In genomic region chr19:40343018-40343417, GRCm38 (mm10) we compare ENCODE assay signal across 8 mouse cellular contexts.
DNase-seq lines count a peak whose midpoint lies in the region; ATAC-seq lines count a peak whose summit lies in the region.

No protein-coding gene starts in this region.

- 7% methylated on average over 5 of the region's 5 CpGs for WGBS in embryonic facial prominence, embryonic 12.5 days
- 14% methylated on average over 5 of the region's 5 CpGs for WGBS in heart, embryonic 16.5 days
- WGBS in large intestine, adult 2 months: 11% methylated on average over 5 of the region's 5 CpGs
- WGBS in neural tube, embryonic 15.5 days: 8% methylated on average over 5 of the region's 5 CpGs

- no peaks in the 10 kb centered on the region for H3K36me3 ChIP-seq in embryonic facial prominence, embryonic 12.5 days
- peaks cover 19% of the 10 kb centered on the region for H3K36me3 ChIP-seq in heart, embryonic 16.5 days (ENCODE audit: control insufficient read depth, insufficient read depth)
- peaks cover 17% of the 10 kb centered on the region for H3K36me3 ChIP-seq in neural tube, embryonic 15.5 days

- peak; percentile 62 for DNase-seq in CD4-positive helper T cell, adult 2 months (ENCODE audit: low read depth, low spot score)
- DNase-seq in adrenal gland, postnatal 36 days: peak; percentile 85 to 88
- DNase-seq in large intestine, adult 2 months (ENCODE audit: low read depth, low spot score): peak; percentile 75
- peak; percentile 72 to 79 for DNase-seq in lung, adult 18-20 months
- DNase-seq in testis, postnatal 10 days (ENCODE audit: low spot score): peak; percentile 92

- no peak overlapping the region for H3K4me3 ChIP-seq in embryonic facial prominence, embryonic 12.5 days
- H3K4me3 ChIP-seq in heart, embryonic 16.5 days (ENCODE audit: low read length): no peak overlapping the region
- no peak overlapping the region for H3K4me3 ChIP-seq in neural tube, embryonic 15.5 days (replicated peaks)

- H3K27ac ChIP-seq in embryonic facial prominence, embryonic 12.5 days: no peak overlapping the region
- no peak overlapping the region for H3K27ac ChIP-seq in heart, embryonic 16.5 days (ENCODE audit: low read length)
- no peak overlapping the region for H3K27ac ChIP-seq in neural tube, embryonic 15.5 days (replicated peaks)

- H3K4me1 ChIP-seq in embryonic facial prominence, embryonic 12.5 days: no peaks in the 10 kb centered on the region; the same call in 1 of the 2 replicates
- peaks cover 31% of the 10 kb centered on the region for H3K4me1 ChIP-seq in heart, embryonic 16.5 days (ENCODE audit: control insufficient read depth, insufficient read depth, low read length)
- H3K4me1 ChIP-seq in neural tube, embryonic 15.5 days: peaks cover 12% of the 10 kb centered on the region

- no peaks in the 10 kb centered on the region for H3K9me3 ChIP-seq in embryonic facial prominence, embryonic 12.5 days
- H3K9me3 ChIP-seq in heart, embryonic 16.5 days (replicated peaks; ENCODE audit: control insufficient read depth, low read length): no peaks in the 10 kb centered on the region
- no peaks in the 10 kb centered on the region for H3K9me3 ChIP-seq in neural tube, embryonic 15.5 days (replicated peaks)

- no peaks in the 10 kb centered on the region for H3K27me3 ChIP-seq in embryonic facial prominence, embryonic 12.5 days
- H3K27me3 ChIP-seq in heart, embryonic 16.5 days (ENCODE audit: control insufficient read depth, insufficient read depth, low read length): no peaks in the 10 kb centered on the region
- H3K27me3 ChIP-seq in neural tube, embryonic 15.5 days (replicated peaks): no peaks in the 10 kb centered on the region

- 0 out of 2 replicates have a peak, but pooled peaks have one; percentile 28 for ATAC-seq in embryonic facial prominence, embryonic 12.5 days (ENCODE audit: insufficient number of reproducible peaks, insufficient read depth, low FRiP score, low TSS enrichment)
- peak; percentile 30; the same call in 1 of the 2 replicates for ATAC-seq in heart, embryonic 16.5 days (replicated peaks; ENCODE audit: extremely low read depth, insufficient read depth, low FRiP score)
- peak; percentile 57 for ATAC-seq in neural tube, embryonic 15.5 days (ENCODE audit: low FRiP score)

- no peak overlapping the region for H3K4me2 ChIP-seq in embryonic facial prominence, embryonic 12.5 days (replicated peaks)
- no peak overlapping the region for H3K4me2 ChIP-seq in heart, embryonic 16.5 days (ENCODE audit: low read depth, low read length)
- no peak overlapping the region for H3K4me2 ChIP-seq in neural tube, embryonic 15.5 days

- no peak overlapping the region for H3K9ac ChIP-seq in embryonic facial prominence, embryonic 12.5 days
- H3K9ac ChIP-seq in heart, embryonic 16.5 days (ENCODE audit: low read length): no peak overlapping the region
- H3K9ac ChIP-seq in neural tube, embryonic 15.5 days (replicated peaks): no peak overlapping the region
